Mouse (Mus musculus) activated CD4-positive, CD25-positive, alpha-beta regulatory T cell, adult 4 months (primary cell): ENCODE data around the gene Gm20696. TPM values are rescaled to one million over a fixed set of nuclear protein-coding genes. Genes with fewer than 3 reads are reported as not detected.
A peak's percentile ranks its signal among the peaks of the same experiment; 100 is the strongest.

Experiments
- ATAC-seq: one replicate; pipeline ENCODE4 v1.8.0; 2017
- polyA plus RNA-seq, 2 experiments: library from polyadenylated mRNA; unstranded; fragments of 100-300 nt; shearing (Covaris generic); gene quantifications; one replicate each; pipeline ENCODE4 v1.2.1; 2017

The Gm20696 gene
- polyA plus RNA-seq, 2 experiments from 2014 or later = 11.9 to 13.1 TPM

DNA sequence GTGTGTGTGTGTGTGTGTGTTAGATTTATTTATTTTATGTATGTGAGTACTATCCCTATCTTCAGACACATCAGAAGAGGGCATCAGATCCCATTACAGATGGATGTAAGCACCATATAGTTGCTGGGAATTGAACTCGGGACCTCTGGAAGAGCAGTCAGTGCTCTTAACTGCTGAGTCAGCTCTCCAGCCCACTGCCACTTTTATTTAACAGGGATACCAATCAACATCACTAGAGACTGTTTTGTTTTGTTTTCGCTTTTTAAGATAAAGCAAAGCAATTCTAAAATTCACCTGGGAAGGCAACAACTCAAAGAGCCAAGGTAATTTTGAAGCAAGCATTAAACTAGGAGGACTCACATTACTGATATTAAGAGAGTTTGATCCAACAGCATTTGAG is 120.2 kb downstream of the Gm20696 start:
- ATAC-seq = no peak

DNA sequence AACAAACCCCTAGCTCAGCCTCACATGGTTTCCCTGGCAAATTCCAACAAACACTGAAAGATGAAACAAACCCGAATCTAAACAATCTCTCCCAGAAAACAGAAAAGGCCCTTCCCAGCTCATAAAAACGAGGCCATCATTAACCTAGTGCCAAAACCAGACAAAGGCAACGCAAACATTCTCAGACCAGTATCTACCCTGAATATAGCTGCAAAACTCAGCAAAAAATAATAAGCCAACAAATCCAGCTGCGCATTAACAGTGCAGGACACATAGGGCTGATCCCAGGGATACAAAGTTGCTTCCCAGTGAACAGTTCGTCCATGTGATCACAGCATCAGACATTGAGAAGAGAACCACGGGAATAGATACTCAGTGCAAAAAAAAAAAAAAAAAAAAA is 121.2 kb downstream of the Gm20696 start:
- ATAC-seq = no peak

DNA sequence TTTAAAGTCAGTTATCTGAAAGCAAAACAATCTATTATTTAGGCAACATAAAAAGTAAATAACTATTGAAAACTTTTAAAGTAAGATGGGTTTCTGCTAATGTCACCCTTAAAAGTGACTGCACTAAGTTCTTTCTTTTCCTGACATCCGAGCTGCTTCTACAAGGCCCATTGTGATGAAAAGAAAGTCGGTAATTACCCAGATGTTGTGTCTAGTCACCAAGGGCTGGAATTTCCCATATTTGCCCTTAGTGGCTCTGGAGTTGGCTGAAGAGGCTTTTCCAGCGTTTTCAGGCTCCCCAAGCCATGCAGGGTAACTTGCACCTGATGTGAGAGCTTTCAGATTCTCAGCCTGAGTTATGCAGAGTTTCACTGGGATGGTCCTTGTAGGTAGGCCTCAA is 125.5 kb downstream of the Gm20696 start:
- no peak for ATAC-seq

DNA sequence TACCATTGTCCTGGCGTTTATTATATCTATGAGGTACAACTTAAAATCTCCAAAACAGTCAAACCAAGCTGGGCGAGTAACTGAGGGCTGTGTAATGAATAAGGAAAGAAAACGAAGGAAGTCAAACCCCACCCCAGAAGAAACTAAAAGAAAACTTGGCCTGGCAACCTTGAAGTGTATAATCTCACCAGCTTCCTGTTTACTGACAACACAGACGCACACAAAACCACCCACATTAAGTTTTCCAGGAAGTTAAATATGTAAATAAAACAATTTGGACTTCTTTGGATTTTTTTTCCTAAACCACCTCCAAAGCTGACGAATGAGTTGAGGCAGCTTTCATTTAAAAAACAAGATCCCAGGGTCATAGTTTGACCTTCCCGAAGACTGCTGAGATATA is 125.9 kb downstream of the Gm20696 start:
- ATAC-seq = no peak

DNA sequence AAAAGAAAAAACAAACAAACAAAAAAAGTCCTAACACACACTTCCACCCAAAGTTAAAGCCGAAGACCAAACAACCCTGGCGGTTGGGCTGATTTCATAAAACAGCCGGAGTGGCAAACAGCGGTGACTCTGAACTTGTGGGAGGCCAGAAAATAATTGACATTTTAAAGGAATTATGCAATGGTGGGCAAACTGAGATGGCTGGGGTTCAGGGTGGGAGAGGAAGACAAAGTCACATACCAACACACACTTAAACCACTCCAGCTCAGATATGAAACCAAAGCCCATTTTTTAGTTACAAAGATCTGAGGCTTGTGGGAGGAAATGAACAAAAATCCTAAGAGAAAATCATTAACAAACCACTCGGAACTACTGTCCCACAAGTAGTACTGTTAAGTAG is 126.5 kb downstream of the Gm20696 start:
- ATAC-seq = no peak

DNA sequence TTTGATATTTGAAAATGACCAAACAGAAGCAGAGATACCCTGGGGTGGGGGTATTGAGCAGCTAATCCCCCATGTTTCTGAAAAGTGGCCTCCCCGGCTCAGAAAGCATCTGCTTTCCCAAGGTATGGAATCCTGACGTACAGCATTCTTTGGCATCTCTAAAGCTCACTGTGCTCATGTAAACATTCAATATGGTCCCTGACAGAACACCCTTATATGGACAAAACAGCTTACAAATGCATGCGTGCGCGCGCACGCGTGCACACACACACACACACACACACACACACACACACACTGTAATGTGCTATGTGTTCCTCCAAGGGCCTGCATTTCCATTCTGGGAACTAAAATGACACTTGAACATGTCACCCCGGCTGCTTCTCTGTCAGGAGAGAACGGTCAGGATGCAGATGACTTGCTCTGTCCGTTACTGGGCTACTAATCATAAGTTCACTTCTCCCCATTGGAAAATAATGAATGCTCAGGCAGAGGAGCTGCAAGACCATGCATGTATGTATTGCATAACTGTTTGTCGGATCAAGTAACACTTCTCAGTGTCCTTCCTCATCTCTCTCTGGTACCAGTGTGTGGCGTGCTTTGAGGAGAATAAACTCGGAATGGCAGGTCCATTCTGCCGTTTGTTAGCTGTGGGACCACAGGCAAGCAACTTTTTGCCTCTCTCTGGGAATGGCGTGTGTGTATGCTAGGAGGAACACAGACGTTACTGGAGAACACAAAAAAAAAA is 128.2 kb downstream of the Gm20696 start:
- no peak for ATAC-seq

DNA sequence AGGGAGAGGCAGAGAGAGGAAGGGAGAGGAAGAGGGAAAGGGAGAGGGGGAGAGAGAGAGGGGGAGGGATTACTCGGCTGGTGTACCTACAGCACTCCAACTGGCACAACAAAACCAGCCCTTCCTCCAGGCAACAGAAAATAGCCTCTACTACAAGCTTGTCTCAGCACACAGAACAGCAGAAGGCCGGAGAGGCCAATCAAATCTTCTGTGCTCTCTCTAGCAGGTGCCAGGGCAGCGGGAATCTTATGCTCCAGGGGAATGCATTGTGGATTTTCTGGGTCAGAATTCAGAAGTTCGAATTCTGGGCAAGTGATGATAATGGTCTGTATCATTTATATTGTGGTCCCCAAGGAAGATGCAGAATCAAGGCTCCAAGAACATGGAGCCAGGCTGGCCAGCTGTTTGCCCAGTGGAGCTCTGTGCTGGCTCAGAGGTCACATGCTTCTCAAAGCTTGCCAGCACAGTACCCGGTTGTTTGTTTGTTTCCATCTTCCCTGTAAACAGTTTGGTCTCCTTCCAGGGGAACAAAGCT is 132.3 kb downstream of the Gm20696 start:
- no peak for ATAC-seq

DNA sequence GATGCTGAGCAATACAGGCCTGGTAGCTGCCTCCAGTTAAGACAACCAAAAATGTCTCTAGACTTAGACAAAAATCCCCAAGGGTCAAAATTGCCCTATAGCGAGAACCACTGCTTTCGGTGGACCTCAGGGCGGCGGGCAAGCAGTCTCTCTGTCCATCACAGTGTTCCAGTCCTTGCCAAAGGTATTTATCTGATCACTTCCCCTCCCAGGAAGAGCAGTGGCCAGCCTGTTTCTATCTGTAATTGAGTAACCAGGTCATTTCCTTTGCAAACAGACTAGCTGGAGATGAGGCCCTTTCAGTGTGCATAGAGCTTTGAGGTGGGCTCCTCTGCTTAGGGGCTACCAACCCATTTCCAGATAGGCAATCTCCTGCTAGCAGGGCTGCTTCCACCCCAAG is 134.1 kb downstream of the Gm20696 start:
- ATAC-seq = no peak

DNA sequence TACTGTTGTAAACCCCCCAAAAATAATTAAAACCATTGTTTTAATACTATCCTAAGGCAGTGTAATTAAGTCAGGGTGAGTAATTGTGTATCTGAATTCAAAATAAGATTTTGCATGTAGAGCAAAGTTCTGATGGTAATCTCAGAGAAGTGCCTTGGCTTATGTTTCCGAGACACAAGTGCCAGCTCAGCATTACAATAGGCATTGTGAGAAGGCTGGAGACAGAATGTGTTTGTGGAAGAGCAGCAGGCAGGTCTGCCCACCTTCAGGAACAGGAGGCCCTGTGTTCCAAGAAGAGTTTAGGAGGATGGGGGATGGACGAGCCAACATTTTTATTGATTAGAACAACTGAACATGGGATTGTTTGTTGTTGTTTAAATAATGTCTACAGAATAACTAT is 137.6 kb downstream of the Gm20696 start:
- no peak for ATAC-seq

DNA sequence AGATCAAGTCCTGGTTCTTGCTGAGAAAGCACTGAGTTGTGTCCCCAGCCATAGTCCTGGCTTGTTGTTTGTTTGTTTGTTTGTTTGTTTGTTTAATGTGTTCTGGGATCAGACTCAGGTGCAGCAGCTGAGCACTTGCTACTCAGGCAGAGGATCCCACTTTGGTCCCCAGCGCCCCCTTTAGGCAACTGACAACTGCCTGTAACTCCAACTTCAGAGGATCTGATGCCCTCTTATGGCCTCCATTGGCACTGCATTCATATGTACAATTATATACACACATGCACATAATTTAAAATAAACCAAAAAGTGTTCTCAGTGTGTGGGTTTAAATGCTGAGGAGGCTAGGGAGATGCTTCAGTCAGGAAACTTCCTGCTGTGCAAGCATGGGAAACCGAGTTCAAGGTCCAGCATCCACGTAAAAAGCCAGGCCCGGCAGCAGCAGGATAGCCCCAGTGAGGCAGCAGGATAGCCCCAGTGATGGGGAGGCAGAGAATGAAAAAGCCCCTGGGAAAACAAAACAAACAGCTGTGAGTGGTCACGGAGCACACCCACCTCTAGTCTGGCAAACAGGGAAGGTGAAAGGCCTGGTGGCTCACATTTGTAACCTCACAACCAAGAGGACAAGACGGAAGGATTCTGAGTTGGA is 139.0 kb downstream of the Gm20696 start:
- no peak for ATAC-seq

DNA sequence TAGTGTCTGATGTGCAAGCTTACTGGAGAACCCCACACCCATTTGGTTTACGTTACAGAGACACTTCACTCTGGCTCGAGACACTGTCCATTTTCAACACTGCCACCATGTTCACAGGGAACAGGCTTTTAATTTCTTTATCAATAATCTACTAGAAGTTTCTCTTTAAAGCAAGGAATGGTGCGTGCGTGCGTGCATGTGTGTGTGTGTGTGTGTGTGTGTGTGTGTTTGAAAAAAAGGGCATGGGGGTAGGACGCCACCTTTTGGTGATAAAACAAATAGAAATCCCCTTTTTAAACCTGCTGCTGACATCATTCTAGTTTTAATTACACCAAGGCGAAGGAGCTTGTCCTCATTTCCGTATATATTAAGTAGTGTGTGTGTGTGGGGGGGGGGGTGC is 141.2 kb downstream of the Gm20696 start:
- no peak for ATAC-seq

DNA sequence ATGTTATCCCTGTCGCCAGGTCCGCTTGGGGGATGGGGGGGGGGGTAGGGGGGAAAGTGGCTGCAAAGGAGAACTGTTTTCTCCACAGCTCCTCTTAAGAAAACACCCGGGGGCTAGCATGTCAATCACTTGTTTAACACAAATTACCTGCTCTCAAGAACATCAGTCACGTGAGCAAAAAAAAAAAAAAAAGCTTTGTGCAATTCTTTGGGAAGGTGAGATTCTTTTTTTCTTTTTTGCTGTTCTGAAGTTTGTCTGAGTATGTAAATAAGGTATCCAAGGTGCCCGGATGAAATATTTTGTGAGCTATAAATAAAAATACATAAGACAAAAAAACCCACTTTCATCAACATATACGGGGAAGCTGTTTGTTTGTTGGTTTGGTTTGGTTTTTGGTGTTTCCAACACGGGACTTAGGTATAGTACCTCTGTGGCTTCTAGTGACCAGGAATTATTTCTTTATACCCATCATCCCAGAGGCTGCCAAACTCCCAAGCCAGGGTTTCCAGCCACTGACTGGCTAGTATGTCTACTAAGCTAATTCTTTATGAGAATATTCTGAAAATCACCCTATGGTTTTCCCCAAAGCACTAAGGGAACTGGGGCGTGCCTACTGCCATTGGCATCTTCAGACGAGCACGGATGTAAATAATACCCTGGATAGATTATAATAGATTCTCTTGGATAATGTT is 142.8 kb downstream of the Gm20696 start:
- ATAC-seq = no peak

DNA sequence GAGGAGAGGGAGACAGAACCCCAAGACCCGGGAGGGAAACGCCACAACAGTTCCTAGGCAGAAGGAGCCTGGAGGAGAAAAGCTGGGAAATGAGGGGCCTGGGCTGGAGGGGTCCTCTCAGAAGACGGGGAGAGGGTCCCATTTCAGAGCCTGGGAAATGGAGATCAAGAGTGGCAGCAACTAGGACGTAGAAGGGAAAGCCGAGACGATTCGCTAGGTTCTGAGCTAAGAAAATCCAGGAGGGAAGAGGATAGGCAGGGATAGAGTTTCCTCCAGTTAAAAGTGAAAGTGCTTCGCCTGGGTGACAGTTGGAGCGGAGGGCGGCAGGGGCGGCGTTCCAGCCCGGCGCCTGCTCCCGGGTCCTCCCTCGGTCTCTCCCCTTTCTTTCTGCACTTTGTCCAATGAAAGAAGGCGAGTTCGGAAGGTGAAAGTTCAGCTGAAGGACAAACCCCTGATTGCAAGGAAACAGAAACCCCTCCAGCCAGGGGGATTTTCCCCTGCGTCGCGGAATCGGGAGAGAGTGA is 143.4 kb downstream of the Gm20696 start:
- ATAC-seq = peak; percentile 22

DNA sequence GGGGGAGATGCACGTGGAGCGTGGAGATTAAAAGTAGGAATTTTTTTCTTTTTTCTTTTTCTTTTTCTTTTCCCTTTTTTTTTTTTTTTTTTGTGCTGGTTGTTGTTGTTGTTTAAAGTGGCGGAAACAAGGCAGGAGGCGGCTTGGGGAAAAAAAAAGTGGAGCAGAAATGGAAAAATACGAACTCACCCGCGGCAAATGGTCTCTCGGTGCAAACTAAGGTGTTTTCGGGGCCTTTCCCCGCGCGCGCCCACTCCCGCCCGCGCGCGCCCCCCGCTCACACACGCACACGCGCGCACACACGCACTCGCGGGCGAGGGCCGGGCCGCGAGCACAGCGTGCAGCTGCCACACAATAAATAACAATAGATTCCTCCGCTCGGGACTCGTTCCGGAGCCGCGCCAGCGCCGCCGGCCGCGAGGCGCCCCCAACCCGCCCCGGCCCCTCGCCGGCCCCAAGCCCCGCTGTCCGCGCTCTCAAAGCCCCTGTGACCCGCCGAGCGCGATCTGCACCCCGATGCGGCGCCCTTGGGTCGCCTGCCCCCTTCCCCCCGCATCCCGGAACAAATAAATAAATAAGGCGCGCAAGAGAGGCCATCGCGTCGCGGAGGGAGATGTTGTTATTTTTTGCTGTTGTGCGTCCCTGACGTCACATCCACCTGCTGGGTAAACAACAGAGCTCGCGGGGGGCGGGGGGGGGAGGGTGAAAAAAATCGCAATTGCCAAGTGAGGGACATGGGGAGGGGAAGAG is 144.1 kb downstream of the Gm20696 start, which contains the start of gene Foxp1:
TSS of gene Foxp1 (minus strand) at position 363 of the 750 bp plus-strand sequence.
- ATAC-seq = peak; percentile 33

DNA sequence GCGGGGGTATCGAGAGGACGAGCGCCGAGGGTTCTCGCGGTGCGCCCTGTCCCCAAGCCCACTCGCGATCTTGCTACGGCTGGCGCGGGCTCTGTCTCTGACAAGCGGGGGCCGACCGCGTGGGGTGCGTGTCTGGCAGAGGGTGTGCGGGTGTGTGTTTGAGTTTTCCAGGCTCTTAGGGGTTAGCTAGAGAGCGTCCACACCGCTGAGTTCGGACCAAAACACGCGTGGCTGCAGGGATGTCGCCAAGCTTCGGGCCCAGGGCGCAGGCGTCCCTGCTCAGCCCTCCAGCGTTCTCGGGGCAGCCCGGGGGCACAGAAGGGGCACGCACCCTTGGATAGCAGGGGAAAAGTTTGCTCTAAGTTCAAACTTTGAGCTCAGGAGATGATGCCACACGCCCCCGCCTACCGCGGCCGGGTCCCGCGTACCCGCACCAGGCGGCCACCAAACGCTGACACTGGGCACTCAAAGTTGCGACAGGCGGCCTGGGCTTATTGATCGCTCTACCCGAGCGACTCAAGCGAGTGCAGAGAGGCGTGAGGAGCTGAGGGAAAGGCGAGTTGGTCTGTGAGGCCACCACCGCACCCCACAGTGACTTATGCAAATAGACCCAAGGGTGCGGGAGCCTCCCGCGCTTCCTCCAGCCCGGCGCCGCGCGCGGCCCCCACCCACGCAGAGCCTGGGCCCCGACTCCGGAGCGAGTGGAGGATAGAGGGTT is 144.8 kb downstream of the Gm20696 start:
- peak; percentile 48 for ATAC-seq

DNA sequence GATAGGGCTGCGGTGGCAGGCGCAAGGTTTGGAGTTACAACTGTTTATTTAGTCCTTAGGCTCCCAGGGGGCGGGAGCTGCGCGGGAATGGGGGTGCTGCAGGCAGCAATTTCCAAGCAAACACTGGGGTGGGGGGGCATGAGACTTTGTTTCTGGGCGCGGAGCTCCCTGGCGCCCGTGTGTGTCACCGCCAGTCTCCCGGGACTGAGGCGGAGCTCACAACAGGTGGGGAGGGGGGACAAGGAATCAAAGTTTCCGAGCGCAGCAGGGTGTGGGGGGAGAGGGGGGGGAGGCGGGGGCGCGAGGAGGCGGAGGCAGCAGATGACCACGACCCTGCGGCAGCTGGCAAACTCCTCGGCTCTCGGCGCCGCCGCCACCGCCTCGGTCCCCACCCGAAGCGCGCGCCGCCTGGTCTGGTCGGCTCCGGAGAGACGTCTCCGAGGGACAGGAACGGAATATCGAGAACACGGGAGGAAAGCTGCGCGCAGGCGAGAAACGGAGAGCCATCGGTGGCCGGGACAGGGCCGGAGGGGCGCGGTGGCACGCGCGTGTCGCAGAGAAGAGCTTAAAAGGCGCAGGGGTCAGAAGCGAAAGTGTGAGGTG is 145.5 kb downstream of the Gm20696 start:
- ATAC-seq = no peak

DNA sequence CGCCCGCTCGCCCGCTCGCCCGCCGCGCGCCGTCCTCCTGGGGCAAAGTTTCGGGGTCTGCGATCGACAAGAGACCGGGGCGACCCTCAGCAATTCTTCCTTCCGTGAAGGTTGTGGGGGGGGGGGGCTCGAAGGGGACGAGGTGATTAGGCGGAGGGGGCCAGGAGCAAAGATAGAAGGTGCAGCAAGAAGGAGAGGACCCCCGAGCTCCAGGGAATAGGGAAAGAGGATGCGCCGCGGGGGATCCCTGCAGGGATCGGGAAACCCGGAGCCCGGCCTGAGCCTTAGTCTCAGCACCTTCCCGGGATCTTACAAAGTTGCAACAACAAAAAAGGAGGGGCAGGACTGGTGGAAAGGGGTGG is 145.9 kb downstream of the Gm20696 start:
- ATAC-seq = no peak

DNA sequence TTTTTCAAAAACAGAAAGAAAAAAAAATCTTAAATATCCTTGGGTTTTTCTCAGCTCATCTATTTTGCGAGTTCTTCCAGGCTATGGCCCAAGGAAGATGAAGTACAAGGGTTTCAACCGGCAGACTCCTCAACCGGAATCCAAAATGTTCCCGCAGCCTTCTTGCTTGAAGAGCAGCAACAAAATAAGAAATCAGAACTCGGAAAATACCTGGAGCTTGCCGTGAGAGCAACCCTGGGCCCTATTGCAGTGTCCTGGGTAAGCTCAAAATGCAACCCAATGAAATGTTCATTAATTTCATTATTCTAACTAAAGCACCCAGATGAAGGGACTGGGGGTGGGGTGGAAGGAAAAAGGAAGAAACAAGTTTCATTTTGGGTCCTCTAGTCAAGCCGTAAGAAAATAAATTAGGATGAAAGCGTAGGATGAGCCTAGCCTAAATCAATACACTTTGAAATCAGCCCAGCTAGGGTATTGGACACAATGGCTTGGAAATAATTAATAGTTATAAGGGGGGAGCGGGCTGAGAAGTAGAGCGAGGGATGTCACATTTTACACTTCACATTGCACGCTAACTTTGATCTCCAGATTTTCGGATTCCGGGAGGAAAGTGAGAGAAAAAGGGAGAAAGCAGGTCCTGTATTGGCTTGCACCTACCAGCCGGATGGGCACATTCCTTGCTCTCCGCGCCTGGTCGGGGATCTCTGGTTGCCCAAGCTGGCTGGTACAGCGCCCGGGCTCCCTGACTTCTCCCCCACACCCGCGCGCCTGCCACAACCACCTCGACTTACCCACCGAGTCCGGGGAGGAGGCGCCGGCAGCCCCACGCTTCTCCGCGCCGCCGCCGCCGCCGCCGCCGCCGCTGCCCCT is 146.6 kb downstream of the Gm20696 start:
- ATAC-seq = no peak

DNA sequence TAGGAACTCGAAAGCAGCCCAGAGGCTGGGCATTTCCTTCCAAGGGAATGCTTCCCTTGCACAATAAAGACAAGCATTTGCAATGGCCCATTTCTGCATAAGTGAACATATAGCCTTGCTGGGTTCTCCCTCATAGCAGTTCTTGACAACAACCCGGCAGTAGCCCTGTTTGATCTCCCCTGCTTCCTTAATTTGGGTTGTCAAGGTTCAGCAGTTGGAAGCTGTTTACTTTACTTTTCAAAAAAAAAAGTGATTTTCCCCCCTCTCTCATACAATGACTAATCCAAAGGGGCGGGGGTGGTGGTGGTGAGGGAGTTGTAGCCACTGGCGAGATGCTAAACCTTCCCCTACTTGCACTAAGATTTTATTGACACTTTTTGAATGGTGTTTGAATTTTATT is 147.5 kb downstream of the Gm20696 start:
- ATAC-seq = no peak

DNA sequence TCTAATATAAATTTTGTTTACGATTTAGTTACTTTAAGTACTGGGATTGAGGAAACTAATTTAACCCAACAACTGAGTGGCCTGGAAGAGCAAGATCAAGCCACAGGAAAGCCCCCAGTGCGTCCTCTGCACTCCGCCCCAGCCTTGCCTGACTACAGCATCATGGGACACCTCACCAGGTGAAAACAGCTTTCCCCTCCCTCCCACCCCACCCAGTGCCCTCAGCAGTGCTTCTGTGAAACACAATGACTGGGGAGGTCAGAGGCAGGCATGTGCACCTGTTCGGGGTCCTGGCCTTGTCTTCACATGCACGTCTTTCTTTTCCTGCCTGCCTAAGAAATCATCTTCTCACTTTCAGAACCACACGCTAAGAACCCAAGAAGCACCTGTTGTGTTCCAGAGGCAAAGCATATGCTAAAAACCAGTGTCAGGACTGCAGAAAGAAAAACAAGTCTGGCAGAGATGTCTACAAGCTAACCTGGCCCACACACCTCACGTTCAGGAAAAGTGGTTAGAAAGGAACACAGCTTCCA is 150.9 kb downstream of the Gm20696 start:
- ATAC-seq = no peak
